Mouse (Mus musculus): ENCODE measurements at regions not wholly inside any gene's neighbourhood (a gene's known extent, or its start where the extent isn't known, plus 50 kb on each side); places are given as distances from the start of the nearest gene placed in this dataset.

DNA sequence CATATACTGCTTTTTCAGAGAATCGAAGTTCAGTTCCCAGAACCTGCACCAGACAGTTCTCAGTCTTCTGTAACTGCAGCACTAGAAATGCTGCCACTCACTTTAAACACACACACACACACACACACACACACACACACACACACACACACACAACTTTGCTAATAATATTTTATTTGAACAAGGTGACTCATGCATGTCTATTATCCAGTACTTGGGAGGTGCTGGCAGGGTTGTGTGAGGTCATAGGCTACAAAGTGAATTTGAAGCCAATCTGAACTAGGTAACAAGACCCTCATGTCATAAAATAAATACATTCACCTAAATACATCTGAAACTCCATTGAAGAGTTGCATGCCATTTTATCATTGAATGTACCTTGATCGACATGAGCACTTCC lies 682.9 kb upstream of the Vstm2b start:
- TF ChIP-seq CTCF (IDR thresholded peaks at IDR 0.05; ENCODE audit: low read depth) (no peak), EP300 (IDR thresholded peaks at IDR 0.05; ENCODE audit: low read depth) (no peak)

Data from heart, postnatal 0 days (tissue).